Mouse (Mus musculus) gastrocnemius, postnatal 25 days (tissue): Measurements from ENCODE around the gene Prdx6. TPM values are rescaled to one million over a fixed set of nuclear protein-coding genes. Genes with fewer than 3 reads are reported as not detected.

Source experiments
- total RNA-seq, 2 experiments: library from RNA; stranded (reverse); gene quantifications; 1 replicate in 1 of 2; 2 replicates in 1 of 2; pipeline ENCODE4 v1.2.3; 2021

Prdx6 gene
- total RNA-seq, 2 experiments from 2014 or later: 92.8 to 127 TPM

Other genes with a start within 250 kb of the Prdx6 start
- 1 to 10 TPM; 4.8 to 7.8 TPM for gene Zbtb37, start 216.4 kb downstream of the Prdx6 start, total RNA-seq
- gene Dars2, start 180.6 kb downstream of the Prdx6 start, total RNA-seq: 10 to 100 TPM; 11.0 to 11.4 TPM
- gene Cenpl, start 180.5 kb downstream of the Prdx6 start, total RNA-seq: under 1 TPM; 0.51 to 0.62 TPM
- 1 to 10 TPM; 8.5 to 8.6 TPM for gene Klhl20, start 119.7 kb downstream of the Prdx6 start, total RNA-seq
- not detected for gene Ankrd45, start 108.5 kb downstream of the Prdx6 start, total RNA-seq
- not detected for gene Tex50, start 91.9 kb downstream of the Prdx6 start, total RNA-seq
- gene Tnfsf4, start 144.2 kb upstream of the Prdx6 start, total RNA-seq: not detected
- not detected for gene Tnfsf18, start 243.4 kb upstream of the Prdx6 start, total RNA-seq